Mouse (Mus musculus) CH12.LX (cell line): ENCODE measurements around the gene Fer. TPM values are rescaled to one million over a fixed set of nuclear protein-coding genes. Genes with fewer than 3 reads are reported as not detected.

Source experiments
- DNase-seq: peaks from one replicate; pipeline ENCODE4 v3.0.0-alpha.2; 2013; ENCODE audit errors: extremely low read depth
- H3K27ac ChIP-seq: 2 replicates; pipeline ENCODE4 v1.5.1; 2012; ENCODE audit warnings: low read depth, mild to moderate bottlenecking, control low read depth, moderate library complexity; ENCODE audit not compliant: insufficient read depth
- H3K27me3 ChIP-seq: replicated peaks from 2 replicates; pipeline ENCODE3; 2012; ENCODE audit warnings: inconsistent platforms
- H3K36me3 ChIP-seq, 2 experiments: replicated peaks in 1 of 2; 2 replicates each; pipeline versions ENCODE3 to v1.6.1; 2012; ENCODE audit warnings: inconsistent platforms in 1 of 2, low read length in 1 of 2, mild to moderate bottlenecking in 1 of 2, mixed read lengths in 1 of 2, moderate library complexity in 1 of 2; ENCODE audit not compliant: control insufficient read depth in 1 of 2, insufficient read depth in 1 of 2
- H3K4me1 ChIP-seq, 2 experiments: 2 replicates each; pipeline ENCODE4 v1.6.1; 2012; ENCODE audit warnings: inconsistent platforms in 1 of 2, moderate library complexity in 1 of 2; ENCODE audit not compliant: insufficient read depth in 2 of 2, control insufficient read depth in 1 of 2
- H3K4me2 ChIP-seq: 2 replicates; pipeline ENCODE4 v1.6.1; 2012; ENCODE audit warnings: low read depth, mild to moderate bottlenecking, control low read depth; ENCODE audit not compliant: poor library complexity, insufficient read depth, severe bottlenecking
- H3K4me3 ChIP-seq, 3 experiments: fragments of 150-350 bp in 1 of 3; sonication (generic) in 1 of 3; replicated peaks in 1 of 3; 2 replicates each; pipeline versions ENCODE3 to v1.5.1; 2011 to 2012; ENCODE audit warnings: low read depth in 2 of 3, low read length in 2 of 3, mild to moderate bottlenecking in 2 of 3, moderate library complexity in 2 of 3, control low read depth in 1 of 3, improper control_type of control experiment in 1 of 3, inconsistent platforms in 1 of 3, mixed read lengths in 1 of 3; ENCODE audit not compliant: poor library complexity in 1 of 3
- H3K79me2 ChIP-seq: replicated peaks from 2 replicates; pipeline ENCODE4 v1.6.1; 2012; ENCODE audit warnings: mild to moderate bottlenecking, moderate library complexity; ENCODE audit not compliant: control insufficient read depth, poor library complexity, insufficient read depth, severe bottlenecking; ENCODE audit errors: extremely low read depth
- H3K9ac ChIP-seq: 2 replicates; pipeline ENCODE4 v1.6.1; 2012; ENCODE audit warnings: low read depth, mild to moderate bottlenecking, control low read depth, moderate library complexity; ENCODE audit not compliant: insufficient read depth
- H3K9me3 ChIP-seq: replicated peaks from 2 replicates; pipeline ENCODE3; 2012; ENCODE audit warnings: low read length, inconsistent platforms, mixed read lengths
- BHLHE40 ChIP-seq: IDR thresholded peaks from 2 replicates; pipeline ENCODE4 v1.6.1; 2011; ENCODE audit warnings: mild to moderate bottlenecking, low read depth, low read length, improper control_type of control experiment
- CHD1 ChIP-seq: IDR thresholded peaks from 2 replicates; pipeline ENCODE4 v1.6.1; 2012; ENCODE audit warnings: low read depth, low read length, improper control_type of control experiment, inconsistent platforms
- CHD2 ChIP-seq: IDR thresholded peaks from 2 replicates; pipeline ENCODE4 v1.6.1; 2011; ENCODE audit warnings: low read length, improper control_type of control experiment
- E2F4 ChIP-seq: IDR thresholded peaks from 2 replicates; pipeline ENCODE4 v1.6.1; 2011; ENCODE audit warnings: low read depth, low read length, improper control_type of control experiment; ENCODE audit not compliant: insufficient replicate concordance
- EP300 ChIP-seq: IDR thresholded peaks from 2 replicates; pipeline ENCODE4 v1.6.1; 2011; ENCODE audit warnings: low read length, improper control_type of control experiment
- ETS1 ChIP-seq: conservative IDR thresholded peaks from 2 replicates; pipeline ENCODE4 v1.6.1; 2012; ENCODE audit warnings: low read depth, mild to moderate bottlenecking, inconsistent platforms, low read length, improper control_type of control experiment, moderate library complexity
- GABPA ChIP-seq: IDR thresholded peaks from 2 replicates; pipeline ENCODE4 v1.6.1; 2012; ENCODE audit warnings: low read depth, low read length, improper control_type of control experiment, inconsistent platforms; ENCODE audit not compliant: insufficient replicate concordance
- IRF4 ChIP-seq: IDR thresholded peaks from 2 replicates; pipeline ENCODE4 v1.6.1; 2014; ENCODE audit warnings: low read depth, mild to moderate bottlenecking, inconsistent platforms, low read length, improper control_type of control experiment
- JUN ChIP-seq: IDR thresholded peaks from 2 replicates; pipeline ENCODE4 v1.6.1; 2011; ENCODE audit warnings: low read depth, mild to moderate bottlenecking, low read length, improper control_type of control experiment, moderate library complexity; ENCODE audit not compliant: insufficient read depth
- KAT2A ChIP-seq: IDR thresholded peaks from 2 replicates; pipeline ENCODE4 v1.6.1; 2012; ENCODE audit warnings: low read length, improper control_type of control experiment, inconsistent platforms; ENCODE audit not compliant: insufficient replicate concordance
- MXI1 ChIP-seq: IDR thresholded peaks from 2 replicates; pipeline ENCODE4 v1.6.1; 2011; ENCODE audit warnings: mild to moderate bottlenecking, low read depth, low read length, improper control_type of control experiment
- NRF1 ChIP-seq: IDR thresholded peaks from 2 replicates; pipeline ENCODE4 v1.6.1; 2014; ENCODE audit warnings: low read depth, mild to moderate bottlenecking, inconsistent platforms, low read length, improper control_type of control experiment, moderate library complexity
- PAX5 ChIP-seq: IDR thresholded peaks from 2 replicates; pipeline ENCODE4 v1.6.1; 2012; ENCODE audit warnings: low read length, inconsistent platforms, mixed read lengths
- POLR2A ChIP-seq: IDR thresholded peaks from 2 replicates; pipeline ENCODE4 v1.6.1; 2011; ENCODE audit warnings: low read depth, mild to moderate bottlenecking, improper control_type of control experiment, low read length
- POLR2AphosphoS2 ChIP-seq: IDR thresholded peaks from 2 replicates; pipeline ENCODE4 v1.6.1; 2011; ENCODE audit warnings: low read depth, low read length, improper control_type of control experiment
- RCOR1 ChIP-seq: conservative IDR thresholded peaks from 2 replicates; pipeline ENCODE4 v1.6.1; 2012; ENCODE audit warnings: low read depth, mild to moderate bottlenecking, inconsistent platforms, low read length, improper control_type of control experiment
- SIN3A ChIP-seq: IDR thresholded peaks from 2 replicates; pipeline ENCODE4 v1.6.1; 2012; ENCODE audit warnings: low read length, improper control_type of control experiment, inconsistent platforms
- TBP ChIP-seq: conservative IDR thresholded peaks from 2 replicates; pipeline ENCODE4 v1.6.1; 2011; ENCODE audit warnings: low read depth, low read length, improper control_type of control experiment
- TCF12 ChIP-seq: IDR thresholded peaks from 2 replicates; pipeline ENCODE4 v1.6.1; 2014; ENCODE audit warnings: low read depth, mild to moderate bottlenecking, inconsistent platforms, low read length, improper control_type of control experiment
- UBTF ChIP-seq: IDR thresholded peaks from 2 replicates; pipeline ENCODE4 v1.6.1; 2012; ENCODE audit warnings: low read depth, mild to moderate bottlenecking, inconsistent platforms, low read length, improper control_type of control experiment, moderate library complexity
- USF1 ChIP-seq: IDR thresholded peaks from 2 replicates; pipeline ENCODE4 v1.6.1; 2014; ENCODE audit warnings: low read depth, mild to moderate bottlenecking, inconsistent platforms, low read length, improper control_type of control experiment
- ZC3H11A ChIP-seq: IDR thresholded peaks from 2 replicates; pipeline ENCODE4 v1.6.1; 2012; ENCODE audit warnings: low read depth, mild to moderate bottlenecking, inconsistent platforms, low read length, improper control_type of control experiment
- ZKSCAN1 ChIP-seq: IDR thresholded peaks from 2 replicates; pipeline ENCODE4 v1.6.1; 2012; ENCODE audit warnings: low read depth, inconsistent platforms, low read length, improper control_type of control experiment, borderline replicate concordance
- ZMIZ1 ChIP-seq: IDR thresholded peaks from 2 replicates; pipeline ENCODE4 v1.6.1; 2012; ENCODE audit warnings: low read depth, mild to moderate bottlenecking, inconsistent platforms, low read length, improper control_type of control experiment
- ZNF384 ChIP-seq: IDR thresholded peaks from 2 replicates; pipeline ENCODE4 v1.6.1; 2012; ENCODE audit warnings: low read depth, low read length, improper control_type of control experiment, inconsistent platforms
- dilution Hi-C: fragments of 300-500 bp; cut with MboI; formaldehyde crosslinking; loops from 2 replicates; pipeline ENCODE4 v1.14.3; 2020; ENCODE audit warnings: low sequenced_read_pairs; ENCODE audit not compliant: extremely low pct_unique_long_range_greater_than_20kb, extremely low pct_ligation_motif_present
- in situ Hi-C: fragments of 300-500 bp; cut with MboI; formaldehyde crosslinking; loops from 3 replicates; pipeline ENCODE4 v1.14.3; 2019; ENCODE audit warnings: low sequenced_read_pairs, low pct_ligation_motif_present, low pct_unique_long_range_greater_than_20kb, mixed read lengths
- polyA plus RNA-seq: library from polyadenylated mRNA; unstranded; fragments of >175 nt; gene quantifications from 2 replicates; pipeline ENCODE4 v1.2.1, GENCODE M21; 2012; ENCODE audit warnings: low read depth; ENCODE audit not compliant: insufficient read length
- total RNA-seq, 2 experiments: library from RNA; depleted of rRNA; stranded (reverse); fragments of 300-350 nt in 1 of 2; fragments of >200 nt in 1 of 2; gene quantifications; 2 replicates each; pipeline ENCODE4 v1.2.3; 2012 to 2014

Gene Fer
- total and polyA plus RNA-seq, 3 experiments = 4.3 to 4.9 (median 4.5) TPM

DNA sequence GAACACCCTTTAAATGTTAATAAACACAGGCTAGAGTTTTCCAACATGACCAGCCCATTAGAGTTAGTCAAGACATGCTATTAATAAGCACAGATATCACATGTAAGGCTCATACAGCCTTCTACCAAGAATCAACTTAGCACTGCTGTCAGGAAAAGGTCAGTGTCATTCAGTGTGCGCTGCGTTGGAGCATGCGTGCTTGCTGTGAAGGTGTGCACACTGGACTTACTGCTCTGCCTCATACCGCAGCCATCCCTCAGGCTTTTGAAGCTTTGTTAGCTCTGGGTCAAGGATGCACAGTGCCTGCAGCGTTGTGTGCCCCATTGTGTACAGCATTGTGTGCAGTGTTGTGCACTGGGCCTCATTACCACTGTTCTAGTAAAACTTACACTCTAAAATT is 250.8 kb downstream of the Fer start:
- no peak for TF ChIP-seq ZC3H11A
- TF ChIP-seq KAT2A = no peak
- TF ChIP-seq JUN = no peak
- no peak for TF ChIP-seq EP300
- TF ChIP-seq UBTF = no peak
- TF ChIP-seq ETS1 = no peak
- no peak for TF ChIP-seq CHD1
- TF ChIP-seq IRF4 = no peak
- no peak for TF ChIP-seq CHD2
- TF ChIP-seq NRF1 = no peak
- no peak for TF ChIP-seq PAX5
- TF ChIP-seq SIN3A = no peak
- no peak for TF ChIP-seq TBP
- TF ChIP-seq ZKSCAN1 = no peak
- no peak for TF ChIP-seq MXI1
- no peak for TF ChIP-seq ZNF384
- TF ChIP-seq USF1 = no peak
- TF ChIP-seq BHLHE40 = no peak
- Histone ChIP-seq H3K9ac (no peak overlapping the region), H3K4me3 (no peak overlapping the region), H3K27ac (no peak overlapping the region), H3K79me2 (no peaks in the 10 kb centered on the region), H3K36me3 (no peaks in the 10 kb centered on the region), H3K4me1 (no peaks in the 10 kb centered on the region), H3K4me2 (no peak overlapping the region), H3K9me3 (no peaks in the 10 kb centered on the region), H3K27me3 (no peaks in the 10 kb centered on the region)
- no peak for DNase-seq
- dilution Hi-C loops = no loop called here
- in situ Hi-C loops = no loop called here

DNA sequence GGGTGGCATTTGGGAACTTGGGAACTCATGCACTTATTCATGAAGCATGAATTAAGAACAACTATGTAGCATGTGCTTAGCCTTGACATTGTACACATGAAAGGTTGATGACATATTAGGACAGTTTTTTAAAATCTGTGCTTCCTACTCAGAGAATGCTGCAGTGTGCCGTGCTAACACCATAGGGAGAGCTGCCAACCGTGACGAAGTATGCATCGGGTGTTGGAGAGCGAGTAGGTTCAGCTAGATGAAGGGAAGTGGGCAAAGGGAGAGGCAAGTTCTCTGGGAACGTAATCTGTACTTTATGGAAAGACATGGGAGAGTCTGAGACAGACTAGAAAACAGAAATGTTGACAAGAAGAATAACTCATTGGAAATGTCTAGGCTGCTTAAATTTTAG is 253.9 kb downstream of the Fer start:
- DNase-seq = no peak
- Histone ChIP-seq H3K27ac (no peak overlapping the region), H3K4me2 (no peak overlapping the region), H3K79me2 (no peaks in the 10 kb centered on the region), H3K9ac (no peak overlapping the region), H3K36me3 (no peaks in the 10 kb centered on the region), H3K27me3 (no peaks in the 10 kb centered on the region), H3K4me1 (no peaks in the 10 kb centered on the region), H3K4me3 (no peak overlapping the region), H3K9me3 (no peaks in the 10 kb centered on the region)
- no peak for TF ChIP-seq E2F4
- no peak for TF ChIP-seq POLR2A
- TF ChIP-seq ZMIZ1 = no peak
- TF ChIP-seq IRF4 = no peak
- TF ChIP-seq RCOR1 = no peak
- TF ChIP-seq POLR2AphosphoS2 = no peak
- no peak for TF ChIP-seq GABPA
- TF ChIP-seq TCF12 = no peak
- dilution Hi-C loops (no loop called here), in situ Hi-C loops (no loop called here)
